Mouse (Mus musculus) myocyte (in vitro differentiated cells): ENCODE measurements at regions not wholly inside any gene's neighbourhood (a gene's known extent, or its start where the extent isn't known, plus 50 kb on each side); places are given as distances from the start of the nearest gene placed in this dataset.

ENCODE experiments used
- H3K27me3 ChIP-seq: one replicate; pipeline ENCODE4 v1.6.1; 2011; ENCODE audit not compliant: control insufficient read depth, insufficient read depth, insufficient read length
- H3K36me3 ChIP-seq: one replicate; pipeline ENCODE4 v1.6.1; 2011; ENCODE audit not compliant: control insufficient read depth, insufficient read depth
- H3K4me2 ChIP-seq: one replicate; pipeline ENCODE4 v1.6.1; 2011; ENCODE audit warnings: low read depth, control low read depth
- H3K4me3 ChIP-seq: one replicate; pipeline ENCODE4 v1.5.1; 2011; ENCODE audit warnings: mild to moderate bottlenecking, control low read depth, moderate library complexity
- H3K79me2 ChIP-seq: one replicate; pipeline ENCODE4 v1.6.1; 2011; ENCODE audit not compliant: control insufficient read depth, insufficient read depth
- H3ac ChIP-seq: one replicate; pipeline ENCODE4 v1.6.1; 2011; ENCODE audit not compliant: control insufficient read depth, insufficient read length
- CEBPB ChIP-seq: IDR thresholded peaks from 2 replicates; pipeline ENCODE4 v1.6.1; 2011; ENCODE audit warnings: mild to moderate bottlenecking, moderate library complexity; ENCODE audit not compliant: poor library complexity, insufficient read depth, severe bottlenecking
- E2F4 ChIP-seq: IDR thresholded peaks from one replicate; pipeline ENCODE4 v1.6.1; 2011; ENCODE audit warnings: mild to moderate bottlenecking, control low read depth, moderate library complexity; ENCODE audit not compliant: insufficient read depth
- MAX ChIP-seq: IDR thresholded peaks from one replicate; pipeline ENCODE4 v1.6.1; 2011; ENCODE audit warnings: low read depth, mild to moderate bottlenecking, control low read depth
- MYOD1 ChIP-seq, 3 experiments: IDR thresholded peaks; one replicate each; pipeline ENCODE4 v1.6.1; 2011; ENCODE audit warnings: control low read depth in 2 of 3, low read depth in 2 of 3, mild to moderate bottlenecking in 2 of 3, moderate library complexity in 1 of 3; ENCODE audit not compliant: insufficient read length in 2 of 3, control insufficient read depth in 1 of 3
- MYOG ChIP-seq, 3 experiments: IDR thresholded peaks; one replicate each; pipeline ENCODE4 v1.6.1; 2011; ENCODE audit warnings: control low read depth in 2 of 3, low read depth in 2 of 3, mild to moderate bottlenecking in 2 of 3; ENCODE audit not compliant: insufficient read length in 2 of 3, control insufficient read depth in 1 of 3, insufficient read depth in 1 of 3
- POLR2A ChIP-seq: IDR thresholded peaks from one replicate; pipeline ENCODE4 v1.6.1; 2011; ENCODE audit warnings: low read depth, mild to moderate bottlenecking, control low read depth, moderate library complexity; ENCODE audit not compliant: insufficient read length
- POLR2AphosphoS2 ChIP-seq: IDR thresholded peaks from one replicate; pipeline ENCODE4 v1.6.1; 2011; ENCODE audit warnings: low read depth, control low read depth; ENCODE audit not compliant: insufficient read length
- REST ChIP-seq: IDR thresholded peaks from one replicate; pipeline ENCODE4 v1.6.1; 2011; ENCODE audit warnings: mild to moderate bottlenecking, control low read depth, moderate library complexity; ENCODE audit not compliant: insufficient read depth, insufficient read length
- SRF ChIP-seq: IDR thresholded peaks from one replicate; pipeline ENCODE4 v1.6.1; 2011; ENCODE audit warnings: low read depth; ENCODE audit not compliant: control insufficient read depth, insufficient read length
- TCF12 ChIP-seq: IDR thresholded peaks from one replicate; pipeline ENCODE4 v1.6.1; 2011; ENCODE audit warnings: mild to moderate bottlenecking, control low read depth; ENCODE audit not compliant: poor library complexity, insufficient read depth, severe bottlenecking
- TCF3 ChIP-seq: IDR thresholded peaks from one replicate; pipeline ENCODE4 v1.6.1; 2011; ENCODE audit warnings: low read depth, control low read depth; ENCODE audit not compliant: insufficient read length
- USF1 ChIP-seq: IDR thresholded peaks from one replicate; pipeline ENCODE4 v1.6.1; 2011; ENCODE audit warnings: low read depth, mild to moderate bottlenecking, control low read depth, moderate library complexity

DNA sequence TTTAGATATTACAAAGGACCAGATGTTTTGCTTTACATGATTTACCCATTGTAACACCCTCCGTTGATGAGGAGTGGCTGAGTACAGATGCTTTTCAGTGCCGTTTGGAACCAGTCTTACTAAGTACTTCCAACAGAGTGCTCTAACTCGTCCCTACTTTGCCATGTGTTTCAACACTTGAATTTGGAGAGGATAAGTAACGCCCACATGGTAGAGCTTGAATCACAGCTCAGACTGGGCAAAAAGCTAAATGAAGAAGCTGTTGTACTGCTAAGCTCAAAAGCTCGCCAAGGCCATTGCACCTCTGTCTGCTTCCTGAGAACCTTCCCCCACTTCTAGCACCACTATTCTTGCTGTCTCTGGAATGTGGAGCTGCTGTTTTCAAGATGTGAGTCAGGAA is 471.1 kb downstream of the Nfib start:
- no peak overlapping the region for H3K4me2 ChIP-seq
- TF ChIP-seq SRF (no peak), POLR2A (no peak), REST (no peak), USF1 (no peak), TCF3 (no peak), POLR2AphosphoS2 (no peak), MAX (no peak), E2F4 (no peak), MYOG (IDR thresholded peaks at IDR 0.05; ENCODE audit: control insufficient read depth in 1 of 3, insufficient read depth in 1 of 3, insufficient read length in 2 of 3, low read depth in 2 of 3) (no peak), CEBPB (no peak), MYOD1 (IDR thresholded peaks at IDR 0.05; ENCODE audit: control insufficient read depth in 1 of 3, insufficient read length in 2 of 3, low read depth in 2 of 3) (no peak), TCF12 (no peak)
- no peaks in the 10 kb centered on the region for H3K36me3 ChIP-seq
- H3K4me3 ChIP-seq: no peak overlapping the region
- H3ac ChIP-seq: no peak overlapping the region
- H3K27me3 ChIP-seq: no peaks in the 10 kb centered on the region
- no peaks in the 10 kb centered on the region for H3K79me2 ChIP-seq

DNA sequence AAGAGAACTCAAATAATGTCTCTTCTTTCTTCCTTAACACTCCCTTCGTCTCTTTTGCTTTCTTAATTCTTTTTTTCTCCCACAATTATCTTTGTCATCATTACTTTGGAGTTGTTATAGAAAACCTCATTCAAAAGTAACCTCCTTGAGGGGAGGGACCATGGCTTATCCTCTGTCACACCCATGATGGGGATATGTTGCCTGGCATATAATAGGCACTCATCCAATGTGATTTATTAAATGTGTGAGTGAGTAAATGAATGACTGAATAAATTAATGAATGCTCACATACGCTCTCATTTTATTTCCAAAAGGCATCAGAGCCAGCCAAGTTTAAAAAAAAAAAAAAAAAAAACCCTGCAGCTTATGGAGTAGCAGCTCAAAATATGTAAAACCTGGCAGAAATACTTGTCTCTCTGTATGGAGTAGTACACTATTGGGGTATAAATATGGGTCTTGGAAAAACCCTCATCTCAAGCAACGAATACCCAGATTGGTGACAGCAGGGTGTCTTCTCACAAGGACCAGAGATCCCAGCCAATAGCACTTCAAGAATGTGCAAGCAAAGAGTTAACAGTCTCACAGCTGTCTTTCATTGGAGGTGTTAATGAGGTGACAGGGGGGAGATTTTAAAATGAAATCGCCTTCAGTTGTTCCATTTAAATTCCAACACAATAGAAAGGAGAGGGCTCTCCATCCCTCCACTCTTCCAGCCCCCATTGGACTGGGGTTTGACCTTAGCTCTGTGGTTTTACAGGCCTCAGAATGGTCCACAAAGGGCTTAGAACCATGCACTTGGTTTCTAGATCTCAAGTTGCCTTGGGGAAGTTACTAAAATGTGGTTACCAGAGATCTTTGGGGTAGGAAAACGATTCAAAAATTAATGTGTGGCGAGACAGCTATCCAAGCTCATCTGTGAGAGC is 479.1 kb downstream of the Nfib start:
- TF ChIP-seq TCF3: no peak
- peak in 1 of 3 experiments; percentile 44 for TF ChIP-seq MYOG (IDR thresholded peaks at IDR 0.05; ENCODE audit: control insufficient read depth in 1 of 3, insufficient read depth in 1 of 3, insufficient read length in 2 of 3, low read depth in 2 of 3)
- TF ChIP-seq TCF12: peak; percentile 6
- no peak for TF ChIP-seq POLR2AphosphoS2
- no peaks in the 10 kb centered on the region for H3K79me2 ChIP-seq

GRCm38 (mm10) chr4:82220724-82221123 is 484.8 kb downstream of the Nfib start:
- no peak overlapping the region for H3K4me2 ChIP-seq
- H3ac ChIP-seq: no peak overlapping the region
- H3K27me3 ChIP-seq: no peaks in the 10 kb centered on the region
- no peaks in the 10 kb centered on the region for H3K79me2 ChIP-seq
- no peaks in the 10 kb centered on the region for H3K36me3 ChIP-seq
- no peak for TF ChIP-seq POLR2A
- TF ChIP-seq MYOD1 (IDR thresholded peaks at IDR 0.05; ENCODE audit: control insufficient read depth in 1 of 3, insufficient read length in 2 of 3, low read depth in 2 of 3): no peak
- TF ChIP-seq TCF12: no peak
- TF ChIP-seq CEBPB: no peak
- TF ChIP-seq E2F4: no peak
- no peak for TF ChIP-seq TCF3
- TF ChIP-seq MAX: no peak
- no peak for TF ChIP-seq REST
- no peak for TF ChIP-seq SRF
- TF ChIP-seq USF1: no peak
- TF ChIP-seq MYOG (IDR thresholded peaks at IDR 0.05; ENCODE audit: control insufficient read depth in 1 of 3, insufficient read depth in 1 of 3, insufficient read length in 2 of 3, low read depth in 2 of 3): no peak
- no peak for TF ChIP-seq POLR2AphosphoS2
- H3K4me3 ChIP-seq: no peak overlapping the region

More for the DNA sequence above, 479.1 kb downstream of the Nfib start:
- Histone ChIP-seq H3K4me3 (no peak overlapping the region), H3ac (no peak overlapping the region), H3K4me2 (no peak overlapping the region), H3K27me3 (no peaks in the 10 kb centered on the region), H3K36me3 (no peaks in the 10 kb centered on the region)

DNA sequence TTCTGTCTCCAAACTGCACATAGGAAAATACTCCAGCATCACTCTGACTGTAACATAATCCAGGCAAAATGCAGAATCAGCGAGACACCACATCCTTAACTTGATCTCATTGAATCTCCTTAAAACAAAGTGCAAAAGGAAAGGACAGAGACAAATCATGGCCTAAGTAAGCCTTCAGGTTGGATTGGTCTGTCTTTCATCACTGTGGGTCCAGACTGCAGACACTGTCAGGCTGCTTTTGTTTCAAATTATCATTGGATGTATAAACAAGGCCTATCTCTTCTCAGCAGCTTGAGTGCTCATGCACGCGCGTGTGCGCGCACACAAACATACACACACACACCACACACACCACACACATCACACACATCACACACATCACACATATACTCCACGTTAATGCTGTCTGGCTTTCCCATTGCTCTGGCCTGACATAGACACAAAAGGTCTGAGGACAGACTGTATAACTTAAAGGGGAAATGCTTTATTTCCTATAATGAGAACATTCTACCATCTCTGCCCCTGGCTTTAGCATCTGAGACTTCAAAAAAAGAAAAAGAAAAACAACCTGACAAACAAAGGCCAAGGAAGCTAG is 485.3 kb downstream of the Nfib start:
- Histone ChIP-seq H3K79me2 (no peaks in the 10 kb centered on the region), H3K4me3 (no peak overlapping the region), H3K4me2 (no peak overlapping the region), H3K27me3 (no peaks in the 10 kb centered on the region), H3ac (no peak overlapping the region), H3K36me3 (no peaks in the 10 kb centered on the region)
- TF ChIP-seq MYOD1 (IDR thresholded peaks at IDR 0.05; ENCODE audit: control insufficient read depth in 1 of 3, insufficient read length in 2 of 3, low read depth in 2 of 3): no peak
- TF ChIP-seq POLR2A: no peak
- no peak for TF ChIP-seq USF1
- no peak for TF ChIP-seq E2F4
- no peak for TF ChIP-seq MYOG (IDR thresholded peaks at IDR 0.05; ENCODE audit: control insufficient read depth in 1 of 3, insufficient read depth in 1 of 3, insufficient read length in 2 of 3, low read depth in 2 of 3)
- no peak for TF ChIP-seq TCF3
- TF ChIP-seq TCF12: no peak

- Histone ChIP-seq H3K36me3 (no peaks in the 10 kb centered on the region), H3K27me3 (no peaks in the 10 kb centered on the region), H3ac (no peak overlapping the region), H3K79me2 (no peaks in the 10 kb centered on the region), H3K4me3 (no peak overlapping the region), H3K4me2 (peak overlapping the region; percentile 24)
- TF ChIP-seq CEBPB (no peak), POLR2AphosphoS2 (no peak), E2F4 (no peak), MAX (no peak), TCF12 (no peak), MYOD1 (IDR thresholded peaks at IDR 0.05; ENCODE audit: control insufficient read depth in 1 of 3, insufficient read length in 2 of 3, low read depth in 2 of 3) (peak in 2 of 3 experiments; percentile 60 to 62), POLR2A (no peak)
These were observed 486.9 kb downstream of the Nfib start for GRCm38 (mm10) chr4:82218616-82219015.
